Mouse (Mus musculus): ENCODE measurements around the gene Loxl4.

Gene Loxl4

DNA sequence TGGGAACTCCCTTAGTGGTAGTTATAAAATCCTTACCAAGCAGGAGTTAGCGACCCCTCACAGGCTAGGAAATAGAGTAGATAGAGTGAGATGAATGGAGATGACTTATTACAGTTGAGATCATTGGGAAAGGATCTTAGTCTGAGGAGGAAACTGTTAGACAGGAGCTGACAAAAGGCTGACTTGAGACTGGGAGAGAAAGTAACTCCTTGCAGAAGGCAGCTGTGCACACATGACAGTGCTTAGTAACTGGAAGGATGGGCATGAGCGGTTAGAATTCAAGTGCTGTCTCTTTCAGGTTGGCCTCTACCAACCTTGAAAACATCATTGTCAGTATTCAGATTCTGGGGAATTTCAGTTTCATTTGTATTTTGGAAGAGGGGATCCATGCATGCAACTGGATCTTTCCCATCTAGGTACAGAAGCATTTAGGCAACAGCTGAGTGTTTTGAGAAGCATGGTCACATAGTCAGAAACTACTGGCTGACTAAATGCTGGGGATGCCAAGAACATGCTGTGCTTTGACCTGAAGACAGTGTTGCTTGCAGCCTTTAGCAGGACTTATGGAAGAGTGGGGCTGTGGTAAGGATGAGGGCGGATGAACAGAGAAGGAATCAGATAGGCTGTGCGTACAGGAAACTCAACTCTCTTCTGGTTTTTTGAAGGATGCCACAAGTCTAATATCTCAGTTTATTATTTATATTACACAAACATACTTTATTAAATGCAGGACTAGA lies 46.2 kb downstream of the Loxl4 start:
- DNase-seq (ENCODE audit: low read depth, low spot score): no peak

DNA sequence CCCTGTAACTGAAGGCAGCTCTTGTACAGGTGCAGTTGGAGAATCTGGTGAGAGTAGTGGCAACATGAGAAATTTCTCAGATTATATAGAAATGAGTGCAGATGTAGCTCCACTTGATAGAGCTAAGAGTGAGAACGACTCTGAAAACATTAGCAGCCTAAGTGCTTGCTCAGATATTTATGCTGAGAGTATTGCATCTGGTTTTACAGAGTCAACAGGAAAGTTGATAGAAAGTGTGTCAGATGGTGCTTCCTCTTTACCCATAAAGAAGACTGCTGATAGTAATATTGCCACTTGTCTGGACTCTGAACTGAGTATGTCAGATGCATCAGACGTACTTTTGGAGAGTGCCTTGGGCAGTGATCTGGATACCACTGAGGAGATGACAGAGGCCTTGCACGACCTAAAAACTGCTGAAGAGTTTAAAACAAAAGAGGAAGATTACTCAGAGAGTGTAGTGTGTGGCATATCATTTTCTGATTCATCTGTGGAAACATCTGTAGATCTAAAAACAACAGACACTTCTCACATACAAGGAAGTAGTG lies 48.8 kb downstream of the Loxl4 start:
- DNase-seq (ENCODE audit: low read depth, low spot score): no peak

GRCm38 (mm10) chr19:42562981-42563380 lies 49.6 kb downstream of the Loxl4 start:
- no peak for DNase-seq (ENCODE audit: low read depth, low spot score)

DNA sequence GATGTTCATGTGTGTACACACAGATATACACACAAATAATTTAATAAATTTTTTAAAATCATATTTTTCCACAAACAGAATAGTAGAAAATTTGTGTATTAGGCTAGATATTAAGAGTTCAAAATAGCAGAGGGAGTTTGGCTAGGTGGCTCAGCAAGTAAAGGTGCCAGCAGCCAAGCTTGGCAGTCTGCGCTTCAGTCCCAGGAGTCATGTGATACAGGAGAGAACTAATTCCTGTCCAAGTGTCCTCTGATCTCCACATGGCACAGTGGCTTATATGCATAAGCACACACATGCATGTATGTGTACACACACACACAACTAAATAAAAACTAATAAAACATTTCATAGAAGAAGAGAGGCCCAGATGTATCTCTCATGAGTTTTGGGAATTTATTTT lies 50.6 kb downstream of the Loxl4 start:
- no peak for DNase-seq (ENCODE audit: low read depth, low spot score)

DNA sequence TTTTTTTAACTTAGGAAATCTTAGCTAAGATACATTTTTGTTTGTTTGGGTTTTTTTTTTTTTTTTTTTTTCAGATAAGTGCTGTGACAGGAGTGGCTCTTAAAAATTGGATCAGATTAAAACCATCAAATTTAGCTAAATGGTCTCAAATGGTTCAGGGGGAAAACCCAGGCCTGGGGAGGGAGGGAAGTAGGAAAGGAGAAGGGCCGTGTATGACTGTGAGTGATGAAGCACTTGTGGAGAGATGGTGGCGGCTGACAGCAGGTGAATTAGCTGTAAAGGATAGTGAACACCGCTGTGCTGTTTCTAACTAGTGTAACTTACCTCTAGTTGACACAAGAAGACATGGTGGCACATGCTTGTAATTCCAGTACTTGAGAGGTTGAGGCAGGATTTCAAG lies 53.9 kb downstream of the Loxl4 start:
- DNase-seq (ENCODE audit: low read depth, low spot score): no peak
